Mouse (Mus musculus): ENCODE results near the gene Olfr1066.

GRCm38 (mm10) chr2:86464442-86465109 is 8.5 kb upstream of the Olfr1066 start:
- TF ChIP-seq CTCF (IDR thresholded peaks at IDR 0.05; ENCODE audit: borderline replicate concordance, insufficient read depth, low read depth, low read length) (peak; percentile 53; the same call in 1 of the 2 replicates), POLR2A (IDR thresholded peaks at IDR 0.05; ENCODE audit: borderline replicate concordance, insufficient read depth, low read length) (no peak)

Measured in cerebellum, adult 2 months (tissue).